ENCODE assay signal across 8 mouse cellular contexts in the genomic region with DNA sequence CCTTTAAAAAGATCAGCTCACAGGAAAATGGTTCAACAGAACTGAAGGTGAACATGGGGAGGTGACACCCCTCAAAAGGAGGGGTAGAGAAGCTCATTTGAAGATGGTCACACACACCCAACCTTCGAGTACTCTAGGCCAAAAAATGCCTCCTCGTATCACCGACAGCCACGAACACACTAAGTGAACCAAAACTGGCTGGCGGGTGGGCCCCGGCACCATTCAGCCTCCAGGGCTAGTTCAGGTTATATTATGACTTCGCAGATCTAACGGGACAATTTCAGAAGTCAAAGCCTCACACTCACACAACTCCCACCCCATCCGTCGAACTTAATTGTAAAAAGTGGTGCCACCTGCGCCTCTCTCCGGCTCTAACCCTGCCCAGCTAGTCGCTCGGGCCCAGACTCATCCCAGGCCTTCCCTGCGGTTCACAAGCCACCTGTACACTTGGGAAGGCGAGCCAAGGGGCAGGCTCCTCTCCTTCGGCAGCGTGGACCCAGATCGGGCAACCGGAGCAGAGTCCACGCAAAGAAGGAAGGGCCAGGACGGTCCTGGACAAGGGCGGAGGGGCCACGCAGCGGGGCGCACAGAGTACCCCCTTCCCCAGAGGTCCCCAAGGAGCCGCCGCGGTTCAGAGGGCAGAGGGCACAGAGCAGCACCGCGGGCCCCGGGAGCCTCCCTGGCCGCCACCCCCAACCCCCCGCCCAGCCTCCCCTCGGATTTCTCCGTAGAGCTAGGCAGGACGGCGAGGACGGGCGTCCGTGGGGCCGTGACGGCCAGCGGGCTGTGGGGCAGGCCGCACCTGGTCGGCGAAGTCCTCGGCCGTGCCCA. TPM values are rescaled to one million over a fixed set of nuclear protein-coding genes. Genes with fewer than 3 reads are reported as not detected.
DNase-seq lines count a peak whose midpoint lies in the region; ATAC-seq and TF ChIP-seq lines count a peak whose summit lies in the region.

No protein-coding gene starts in this region.

- H3K9ac ChIP-seq in heart, embryonic 11.5 days (ENCODE audit: low read depth, low read length): peak overlapping the region; percentile 100
- peak overlapping the region; percentile 93 for H3K9ac ChIP-seq in intestine, embryonic 15.5 days
- peak overlapping the region; percentile 99 for H3K9ac ChIP-seq in lung, embryonic 14.5 days
- peak overlapping the region; percentile 100 for H3K9ac ChIP-seq in stomach, postnatal 0 days (ENCODE audit: low read length)

- H3K4me2 ChIP-seq in heart, embryonic 11.5 days: peak overlapping the region; percentile 81
- peak overlapping the region; percentile 72 for H3K4me2 ChIP-seq in intestine, embryonic 15.5 days (replicated peaks)
- peak overlapping the region; percentile 72 for H3K4me2 ChIP-seq in lung, embryonic 14.5 days
- peak overlapping the region; percentile 74 for H3K4me2 ChIP-seq in stomach, postnatal 0 days (replicated peaks; ENCODE audit: low read depth)

- H3K9me3 ChIP-seq in heart, embryonic 11.5 days (replicated peaks; ENCODE audit: control insufficient read depth, low read length): no peaks in the 10 kb centered on the region
- no peaks in the 10 kb centered on the region for H3K9me3 ChIP-seq in erythroblast, embryonic 14.5 days (ENCODE audit: control insufficient read depth, low read length)
- no peaks in the 10 kb centered on the region for H3K9me3 ChIP-seq in intestine, embryonic 15.5 days
- no peaks in the 10 kb centered on the region for H3K9me3 ChIP-seq in lung, embryonic 14.5 days (ENCODE audit: low read depth, low read length)
- H3K9me3 ChIP-seq in stomach, postnatal 0 days (ENCODE audit: control insufficient read depth, low read length): no peaks in the 10 kb centered on the region

- H3K27me3 ChIP-seq in heart, embryonic 11.5 days (ENCODE audit: control insufficient read depth, insufficient read depth, low read length): no peaks in the 10 kb centered on the region
- no peaks in the 10 kb centered on the region for H3K27me3 ChIP-seq in erythroblast, embryonic 14.5 days (ENCODE audit: control insufficient read depth)
- H3K27me3 ChIP-seq in intestine, embryonic 15.5 days (replicated peaks): no peaks in the 10 kb centered on the region
- H3K27me3 ChIP-seq in lung, embryonic 14.5 days (ENCODE audit: insufficient read depth, low read length): no peaks in the 10 kb centered on the region
- H3K27me3 ChIP-seq in stomach, postnatal 0 days (ENCODE audit: control insufficient read depth, insufficient read depth, low read length): no peaks in the 10 kb centered on the region

- peaks cover 20% of the 10 kb centered on the region for H3K4me1 ChIP-seq in heart, embryonic 11.5 days (ENCODE audit: control insufficient read depth, insufficient read depth, low read length)
- peaks cover 56% of the 10 kb centered on the region for H3K4me1 ChIP-seq in erythroblast, embryonic 14.5 days (ENCODE audit: control insufficient read depth)
- peaks cover 24% of the 10 kb centered on the region for H3K4me1 ChIP-seq in intestine, embryonic 15.5 days (replicated peaks)
- peaks cover 6% of the 10 kb centered on the region for H3K4me1 ChIP-seq in lung, embryonic 14.5 days (ENCODE audit: insufficient read depth)
- H3K4me1 ChIP-seq in stomach, postnatal 0 days (replicated peaks; ENCODE audit: control insufficient read depth, insufficient read depth): peaks cover 9% of the 10 kb centered on the region; the same call in 1 of the 2 replicates

- no peak; the same call in 1 of the 2 replicates for ATAC-seq in heart, embryonic 11.5 days (replicated peaks; ENCODE audit: insufficient number of reproducible peaks, low FRiP score, low TSS enrichment)
- peak; percentile 56 for ATAC-seq in intestine, embryonic 15.5 days
- ATAC-seq in lung, embryonic 14.5 days (ENCODE audit: insufficient read depth): no peak; the same call in 1 of the 2 replicates
- ATAC-seq in stomach, postnatal 0 days (ENCODE audit: low FRiP score, low TSS enrichment): no peak

- H3K36me3 ChIP-seq in heart, embryonic 11.5 days (ENCODE audit: control insufficient read depth, insufficient read depth, low read length): peaks cover 17% of the 10 kb centered on the region
- peaks cover 40% of the 10 kb centered on the region for H3K36me3 ChIP-seq in erythroblast, embryonic 14.5 days (ENCODE audit: control insufficient read depth)
- peaks cover 15% of the 10 kb centered on the region for H3K36me3 ChIP-seq in intestine, embryonic 15.5 days
- H3K36me3 ChIP-seq in lung, embryonic 14.5 days (ENCODE audit: insufficient read depth): peaks cover 38% of the 10 kb centered on the region
- H3K36me3 ChIP-seq in stomach, postnatal 0 days (ENCODE audit: control insufficient read depth, insufficient read depth, low read length): 0 out of 2 replicates have a peak, but pooled peaks cover 2% of the 10 kb centered on the region

- TF ChIP-seq CTCF in lung, embryonic 14.5 days (IDR thresholded peaks at IDR 0.05; ENCODE audit: low read depth): no peak
- TF ChIP-seq CTCF in stomach, postnatal 0 days (IDR thresholded peaks at IDR 0.05; ENCODE audit: low read depth): no peak

- no peak for DNase-seq in heart, adult 18-20 months
- peak; percentile 45 for DNase-seq in Muller cell, postnatal 12 days (ENCODE audit: inconsistent ontology term)
- peak; percentile 37 for DNase-seq in lung, embryonic 14.5 days
- DNase-seq in stomach, postnatal 0 days (ENCODE audit: low spot score): peak; percentile 52
- DNase-seq in retina, postnatal 1 day: no peak

- WGBS in heart, embryonic 11.5 days (ENCODE audit: insufficient replicate concordance): 2% methylated on average over 41 of the region's 49 CpGs
- WGBS in intestine, embryonic 15.5 days: under 1% methylated on average over 42 of the region's 49 CpGs
- WGBS in lung, embryonic 14.5 days: under 1% methylated on average over 46 of the region's 49 CpGs
- WGBS in stomach, postnatal 0 days: under 1% methylated on average over 32 of the region's 49 CpGs

- TF ChIP-seq EP300 in stomach, postnatal 0 days (optimal IDR thresholded peaks at IDR 0.05): no peak

- H3K4me3 ChIP-seq in heart, embryonic 11.5 days (ENCODE audit: low read depth, low read length): peak overlapping the region; percentile 99
- peak overlapping the region; percentile 92 for H3K4me3 ChIP-seq in erythroblast, embryonic 14.5 days (replicated peaks)
- peak overlapping the region; percentile 81 for H3K4me3 ChIP-seq in intestine, embryonic 15.5 days (replicated peaks)
- peak overlapping the region; percentile 98 for H3K4me3 ChIP-seq in lung, embryonic 14.5 days (ENCODE audit: low read depth, low read length)
- H3K4me3 ChIP-seq in stomach, postnatal 0 days (ENCODE audit: low read depth, low read length): peak overlapping the region; percentile 93

- peak overlapping the region; percentile 88 for H3K27ac ChIP-seq in heart, embryonic 11.5 days (ENCODE audit: low read depth, low read length)
- H3K27ac ChIP-seq in intestine, embryonic 15.5 days: peak overlapping the region; percentile 94
- H3K27ac ChIP-seq in lung, embryonic 14.5 days (ENCODE audit: low read depth): peak overlapping the region; percentile 88
- peak overlapping the region; percentile 97 for H3K27ac ChIP-seq in stomach, postnatal 0 days (replicated peaks)

RNA-seq across cellular contexts. Expression of gene Surf4, which starts 1.0 kb away (rescaled TPM):
- polyA plus RNA-seq in heart, embryonic 11.5 days (2014; fragmentation: Nextera tagmentation; extraction: Ambion mirVana): 197 and 237 TPM in 2 replicates
- total RNA-seq in heart, adult 18-20 months (2021): 10 to 100 TPM; 77.9 to 83.1 TPM
- 2.2 and 2.4 TPM in 2 replicates for polyA plus RNA-seq in erythroblast, embryonic 14.5 days (2012)
- 241 and 252 TPM in 2 replicates for polyA plus RNA-seq in intestine, embryonic 15.5 days (2015; fragmentation: Nextera tagmentation; extraction: Ambion mirVana)
- 195 and 211 TPM in 2 replicates for polyA plus RNA-seq in lung, embryonic 14.5 days (2014; fragmentation: Nextera tagmentation; extraction: Ambion mirVana)
- polyA plus RNA-seq in stomach, postnatal 0 days (2015; fragmentation: Nextera tagmentation; extraction: Ambion mirVana): 175 and 183 TPM in 2 replicates

RNA-seq across cellular contexts. Expression of gene Stkld1, which starts 1.2 kb away (rescaled TPM):
- 0.10 and 0.14 TPM in 2 replicates for polyA plus RNA-seq in heart, embryonic 11.5 days (2014; fragmentation: Nextera tagmentation; extraction: Ambion mirVana)
- total RNA-seq in heart, adult 18-20 months (2021): not detected
- polyA plus RNA-seq in erythroblast, embryonic 14.5 days (2012): 0.02 TPM in 1 of 2 replicates, not detected in the other
- 0.33 TPM in 1 of 2 replicates, not detected in the other for polyA plus RNA-seq in intestine, embryonic 15.5 days (2015; fragmentation: Nextera tagmentation; extraction: Ambion mirVana)
- not detected in 2 replicates for polyA plus RNA-seq in lung, embryonic 14.5 days (2014; fragmentation: Nextera tagmentation; extraction: Ambion mirVana)
- 0.08 TPM in 1 of 2 replicates, not detected in the other for polyA plus RNA-seq in stomach, postnatal 0 days (2015; fragmentation: Nextera tagmentation; extraction: Ambion mirVana)

RNA-seq across cellular contexts. Expression of gene Surf1, which starts 16.4 kb away (rescaled TPM):
- 40.3 and 43.2 TPM in 2 replicates for polyA plus RNA-seq in heart, embryonic 11.5 days (2014; fragmentation: Nextera tagmentation; extraction: Ambion mirVana)
- 10 to 100 TPM; 61.3 to 61.6 TPM for total RNA-seq in heart, adult 18-20 months (2021)
- polyA plus RNA-seq in erythroblast, embryonic 14.5 days (2012): 1.7 and 2.3 TPM in 2 replicates
- 68.7 and 69.3 TPM in 2 replicates for polyA plus RNA-seq in intestine, embryonic 15.5 days (2015; fragmentation: Nextera tagmentation; extraction: Ambion mirVana)
- 41.5 and 43.6 TPM in 2 replicates for polyA plus RNA-seq in lung, embryonic 14.5 days (2014; fragmentation: Nextera tagmentation; extraction: Ambion mirVana)
- polyA plus RNA-seq in stomach, postnatal 0 days (2015; fragmentation: Nextera tagmentation; extraction: Ambion mirVana): 64.7 and 68.2 TPM in 2 replicates

RNA-seq across cellular contexts. Expression of gene Surf2, which starts 16.5 kb away (rescaled TPM):
- polyA plus RNA-seq in heart, embryonic 11.5 days (2014; fragmentation: Nextera tagmentation; extraction: Ambion mirVana): 32.0 and 32.1 TPM in 2 replicates
- 10 to 100 TPM; 12.8 to 15.3 TPM for total RNA-seq in heart, adult 18-20 months (2021)
- 0.29 and 0.31 TPM in 2 replicates for polyA plus RNA-seq in erythroblast, embryonic 14.5 days (2012)
- 41.6 and 42.9 TPM in 2 replicates for polyA plus RNA-seq in intestine, embryonic 15.5 days (2015; fragmentation: Nextera tagmentation; extraction: Ambion mirVana)
- polyA plus RNA-seq in lung, embryonic 14.5 days (2014; fragmentation: Nextera tagmentation; extraction: Ambion mirVana): 33.2 and 35.5 TPM in 2 replicates
- polyA plus RNA-seq in stomach, postnatal 0 days (2015; fragmentation: Nextera tagmentation; extraction: Ambion mirVana): 26.2 and 26.5 TPM in 2 replicates

RNA-seq across cellular contexts. Expression of gene Rpl7a, which starts 22.1 kb away (rescaled TPM):
- 428 and 468 TPM in 2 replicates for polyA plus RNA-seq in heart, embryonic 11.5 days (2014; fragmentation: Nextera tagmentation; extraction: Ambion mirVana)
- total RNA-seq in heart, adult 18-20 months (2021): 100 to 1,000 TPM; 282 to 289 TPM
- 616 and 622 TPM in 2 replicates for polyA plus RNA-seq in erythroblast, embryonic 14.5 days (2012)
- polyA plus RNA-seq in intestine, embryonic 15.5 days (2015; fragmentation: Nextera tagmentation; extraction: Ambion mirVana): 631 and 647 TPM in 2 replicates
- polyA plus RNA-seq in lung, embryonic 14.5 days (2014; fragmentation: Nextera tagmentation; extraction: Ambion mirVana): 775 and 784 TPM in 2 replicates
- 477 and 505 TPM in 2 replicates for polyA plus RNA-seq in stomach, postnatal 0 days (2015; fragmentation: Nextera tagmentation; extraction: Ambion mirVana)

Comparison
In these comparisons a context has a peak if more than half of its experiments do, and no peak if none do; other contexts are left out.
1. DNase-seq: peak in Muller cell, postnatal 12 days (single experiment), lung, embryonic 14.5 days (single experiment) and stomach, postnatal 0 days (single experiment); none in heart, adult 18-20 months (0 of 2) and retina, postnatal 1 day (single experiment).
2. RNA of gene Surf4, which starts 1.0 kb away (polyA plus RNA-seq): 241 to 252 TPM in intestine, embryonic 15.5 days, 197 to 237 TPM in heart, embryonic 11.5 days, 195 to 211 TPM in lung, embryonic 14.5 days and 175 to 183 TPM in stomach, postnatal 0 days; 2.2 to 2.4 TPM in erythroblast, embryonic 14.5 days; every median in the first group is over 10 times any median in the second.
3. RNA of gene Surf1, which starts 16.4 kb away (polyA plus RNA-seq): 68.7 to 69.3 TPM in intestine, embryonic 15.5 days, 64.7 to 68.2 TPM in stomach, postnatal 0 days, 41.5 to 43.6 TPM in lung, embryonic 14.5 days and 40.3 to 43.2 TPM in heart, embryonic 11.5 days; 1.7 to 2.3 TPM in erythroblast, embryonic 14.5 days; every median in the first group is over 10 times any median in the second.
4. Peak in every context shown above with its lines, with median percentiles within 50 percentile points of each other: H3K27ac ChIP-seq, H3K4me2 ChIP-seq, H3K4me3 ChIP-seq and H3K9ac ChIP-seq.